Mouse (Mus musculus) effector memory CD4-positive, alpha-beta T cell, adult 7 months (primary cell): ENCODE measurements around the gene Nobox. TPM values are rescaled to one million over a fixed set of nuclear protein-coding genes. Genes with fewer than 3 reads are reported as not detected.

Experiments
- polyA plus RNA-seq: library from polyadenylated mRNA; unstranded; fragments of 100-300 nt; shearing (Covaris generic); gene quantifications from one replicate; pipeline ENCODE4 v1.2.1, GENCODE M21; 2017

Gene Nobox
- polyA plus RNA-seq = not detected

GRCm38 (mm10) chr6:43309454-43309853, at the start of gene Nobox:
TSS of gene Nobox (minus strand) at chr6:43309554.

GRCm38 (mm10) chr6:43265363-43266041, 43.9 kb downstream of the Nobox start, which contains the start of gene Arhgef5:
TSS of gene Arhgef5 (plus strand) at chr6:43265582.

Other genes starting within 250 kb of the Nobox start
- gene Olfr441, start 203.2 kb downstream of the Nobox start, polyA plus RNA-seq = not detected
- not detected for gene Olfr237-ps1, start 163.0 kb downstream of the Nobox start, polyA plus RNA-seq
- gene Olfr437, start 146.3 kb downstream of the Nobox start, polyA plus RNA-seq = not detected
- 0.27 TPM for gene Olfr13, start 137.4 kb downstream of the Nobox start, polyA plus RNA-seq
- gene Olfr435, start 112.4 kb downstream of the Nobox start, polyA plus RNA-seq = not detected
- not detected for gene Olfr434, start 96.5 kb downstream of the Nobox start, polyA plus RNA-seq
- gene Olfr47, start 78.0 kb downstream of the Nobox start, polyA plus RNA-seq = not detected
- gene Arhgef5, start 44.0 kb downstream of the Nobox start, polyA plus RNA-seq = 0.45 TPM